14 mouse cellular contexts compared by ENCODE assay signal in genomic region chr6:144454291-144455276, GRCm38 (mm10).
DNase-seq lines count a peak whose midpoint lies in the region; ATAC-seq and TF ChIP-seq lines count a peak whose summit lies in the region.
"Had no signal": no experiment of that assay in that cellular context is flagged by ENCODE, and none has a peak within 500 bp of the region (broad histone marks: within the 10 kb centered on the region; RNA-seq: fewer than 3 reads in every experiment).

No protein-coding gene starts in this region.

- no peak for TF ChIP-seq POLR2A in brain, embryonic 14.5 days (IDR thresholded peaks at IDR 0.05; ENCODE audit: borderline replicate concordance, extremely low read depth, insufficient read depth, insufficient read length, poor library complexity, severe bottlenecking)

- intact Hi-C loops in left cerebral cortex, postnatal 25 days (cut with DNase I) = no loop called here

- H3K36me3 ChIP-seq in hindbrain, embryonic 10.5 days = no peaks in the 10 kb centered on the region
- H3K36me3 ChIP-seq in hindbrain, embryonic 16.5 days (ENCODE audit: control insufficient read depth, insufficient read depth, low read length) = no peaks in the 10 kb centered on the region
- H3K36me3 ChIP-seq in neural tube, embryonic 12.5 days = no peaks in the 10 kb centered on the region
- H3K36me3 ChIP-seq: heart, embryonic 12.5 days; hindbrain, embryonic 15.5 days; limb, embryonic 15.5 days had no signal

- no peak for TF ChIP-seq CTCF in brain, embryonic 14.5 days (IDR thresholded peaks at IDR 0.05; ENCODE audit: borderline replicate concordance, extremely low read depth, insufficient read depth, insufficient read length)

- H3K27ac ChIP-seq in hindbrain, embryonic 10.5 days = peak overlapping the region; percentile 80
- H3K27ac ChIP-seq in hindbrain, embryonic 16.5 days (ENCODE audit: low read depth, low read length) = no peak overlapping the region
- H3K27ac ChIP-seq in neural tube, embryonic 12.5 days = no peak overlapping the region
- H3K27ac ChIP-seq: gastrocnemius, adult 2 months; hindbrain, embryonic 15.5 days; limb, embryonic 15.5 days had no signal

- H3K9me3 ChIP-seq in hindbrain, embryonic 10.5 days = no peaks in the 10 kb centered on the region
- H3K9me3 ChIP-seq in hindbrain, embryonic 16.5 days (ENCODE audit: control insufficient read depth, low read length) = no peaks in the 10 kb centered on the region
- H3K9me3 ChIP-seq in neural tube, embryonic 12.5 days = no peaks in the 10 kb centered on the region
- H3K9me3 ChIP-seq: heart, embryonic 12.5 days; hindbrain, embryonic 15.5 days; limb, embryonic 15.5 days had no signal

- H3K27me3 ChIP-seq in hindbrain, embryonic 10.5 days (ENCODE audit: insufficient read depth, poor library complexity, severe bottlenecking) = peaks cover 15% of the 10 kb centered on the region
- H3K27me3 ChIP-seq in hindbrain, embryonic 16.5 days (replicated peaks; ENCODE audit: control insufficient read depth, insufficient read depth, low read length) = peaks cover 2% of the 10 kb centered on the region; the same call in 1 of the 2 replicates
- H3K27me3 ChIP-seq in neural tube, embryonic 12.5 days (replicated peaks) = peaks cover 6% of the 10 kb centered on the region; the same call in 1 of the 2 replicates
- H3K27me3 ChIP-seq: hindbrain, embryonic 15.5 days; limb, embryonic 15.5 days had no signal

- H3K4me3 ChIP-seq in hindbrain, embryonic 10.5 days = 0 out of 2 replicates have a peak overlapping the region, but pooled peaks have one; percentile 11
- no peak overlapping the region for H3K4me3 ChIP-seq in hindbrain, embryonic 16.5 days (ENCODE audit: low read length)
- no peak overlapping the region for H3K4me3 ChIP-seq in neural tube, embryonic 12.5 days
- H3K4me3 ChIP-seq: gastrocnemius, adult 2 months; heart, embryonic 12.5 days; hindbrain, embryonic 15.5 days; limb, embryonic 15.5 days had no signal

- no peak overlapping the region for H3K4me2 ChIP-seq in hindbrain, embryonic 16.5 days (ENCODE audit: low read length)
- 0 out of 2 replicates have a peak overlapping the region, but pooled peaks have one; percentile 16 for H3K4me2 ChIP-seq in neural tube, embryonic 12.5 days (replicated peaks)
- H3K4me2 ChIP-seq: heart, embryonic 12.5 days; hindbrain, embryonic 15.5 days; limb, embryonic 15.5 days had no signal

- peak; percentile 30 for DNase-seq in hindbrain, embryonic 10.5 days (ENCODE audit: low spot score)
- DNase-seq in brain, embryonic 14.5 days (ENCODE audit: low read depth) = peak; percentile 83
- peak; percentile 71 for DNase-seq in forelimb bud, embryonic 11.5 days (ENCODE audit: low read depth, low spot score)
- DNase-seq in left cerebral cortex, postnatal 25 days (ENCODE audit: low spot score in 2 of 2) = no peak
- no peak for DNase-seq in cerebellum, adult 9-11 months
- no peak for DNase-seq in frontal cortex, postnatal 14 days (ENCODE audit: low spot score in 2 of 2)
- DNase-seq: adrenal gland, adult 8-10 months; gastrocnemius, adult 2 months had no signal

- ATAC-seq in hindbrain, embryonic 16.5 days = no peak
- ATAC-seq in neural tube, embryonic 12.5 days (ENCODE audit: low FRiP score, low read depth) = peak; percentile 39; the same call in 1 of the 2 replicates
- ATAC-seq: lung, postnatal 0 days had no signal

- no peak overlapping the region for H3K9ac ChIP-seq in hindbrain, embryonic 16.5 days (ENCODE audit: low read depth, low read length)
- H3K9ac ChIP-seq in neural tube, embryonic 12.5 days = no peak overlapping the region
- H3K9ac ChIP-seq: heart, embryonic 12.5 days; hindbrain, embryonic 15.5 days; limb, embryonic 15.5 days had no signal

- H3K4me1 ChIP-seq in hindbrain, embryonic 10.5 days (replicated peaks) = peaks cover 25% of the 10 kb centered on the region
- H3K4me1 ChIP-seq in hindbrain, embryonic 16.5 days (ENCODE audit: control insufficient read depth, insufficient read depth, low read depth, low read length) = peaks cover 10% of the 10 kb centered on the region
- peaks cover 11% of the 10 kb centered on the region for H3K4me1 ChIP-seq in neural tube, embryonic 12.5 days
- H3K4me1 ChIP-seq: limb, embryonic 15.5 days had no signal

- WGBS in hindbrain, embryonic 10.5 days = 23% methylated on average over 11 of the region's 11 CpGs
- WGBS in hindbrain, embryonic 16.5 days = 20% methylated on average over 11 of the region's 11 CpGs
- 14% methylated on average over 11 of the region's 11 CpGs for WGBS in neural tube, embryonic 12.5 days

Comparison
In these comparisons a context has a peak if more than half of its experiments do, and no peak if none do; other contexts are left out.
1. DNase-seq: peak in hindbrain, embryonic 10.5 days (single experiment), brain, embryonic 14.5 days (single experiment) and forelimb bud, embryonic 11.5 days (single experiment); none in left cerebral cortex, postnatal 25 days (0 of 2), cerebellum, adult 9-11 months (single experiment) and frontal cortex, postnatal 14 days (0 of 2).